Mouse (Mus musculus): Measurements from ENCODE around the gene Pla2g16.
A peak's percentile ranks its signal among the peaks of the same experiment; 100 is the strongest.

The Pla2g16 gene

DNA sequence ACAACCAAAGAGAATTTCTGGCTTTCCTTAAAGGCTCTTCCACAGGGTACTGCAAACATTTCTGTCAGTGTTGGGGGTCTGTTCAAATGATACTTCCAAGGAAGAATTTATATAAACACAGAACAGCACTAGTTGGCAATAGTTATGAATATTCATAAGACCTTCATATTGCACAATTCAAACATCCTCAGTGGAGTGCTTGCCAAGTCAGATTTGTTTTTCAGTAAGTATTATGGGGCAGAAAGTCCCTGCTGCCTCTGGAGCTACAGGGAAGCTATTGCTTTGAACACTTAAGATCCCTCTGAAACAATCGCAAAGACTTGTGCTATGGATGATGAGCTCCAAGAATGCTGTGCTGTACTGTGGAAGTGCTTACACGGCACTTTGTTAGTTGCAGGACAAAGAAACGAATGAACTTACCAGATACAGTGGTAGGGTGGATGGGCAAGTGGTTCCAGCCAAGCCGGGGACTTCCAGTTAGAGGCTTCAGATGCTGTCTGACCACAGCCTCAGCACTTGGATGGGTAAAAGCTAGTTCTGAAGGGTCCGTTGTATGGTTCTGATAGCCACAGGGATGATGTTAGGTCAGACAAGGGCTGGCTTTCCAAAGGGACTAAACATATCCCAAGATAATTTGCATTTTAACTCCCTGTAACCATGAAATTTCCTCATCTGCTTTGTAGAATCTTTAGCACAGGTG is 59.1 kb downstream of the Pla2g16 start:
- DNase-seq, result no peak

- DNase-seq, result no peak
These were observed 59.8 kb downstream of the Pla2g16 start for GRCm38 (mm10) chr19:7617085-7617484.

DNA sequence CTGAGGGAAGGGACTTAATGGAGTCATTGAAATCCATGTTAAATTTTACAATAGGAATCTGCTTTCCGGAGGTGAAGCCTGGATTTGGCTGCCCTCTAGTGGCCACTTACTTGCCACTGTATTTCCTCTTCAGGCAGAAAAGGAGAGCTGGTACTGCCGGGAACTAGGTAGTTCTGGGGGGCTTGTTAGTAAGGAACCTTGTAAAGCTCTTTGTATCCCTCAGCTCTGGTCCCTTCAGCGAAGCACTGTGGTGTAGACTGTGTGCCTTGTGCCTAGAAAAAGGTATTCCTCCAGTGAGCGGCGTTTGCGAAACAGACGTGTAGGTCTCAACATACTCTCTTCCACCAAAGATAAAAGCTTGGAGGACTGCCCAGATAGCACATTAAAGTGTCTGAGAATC is 60.4 kb downstream of the Pla2g16 start:
- peak in 1 of 2 experiments; percentile 45 for DNase-seq

- no peak for DNase-seq
These were observed 75.8 kb downstream of the Pla2g16 start for GRCm38 (mm10) chr19:7633021-7633420.

DNA sequence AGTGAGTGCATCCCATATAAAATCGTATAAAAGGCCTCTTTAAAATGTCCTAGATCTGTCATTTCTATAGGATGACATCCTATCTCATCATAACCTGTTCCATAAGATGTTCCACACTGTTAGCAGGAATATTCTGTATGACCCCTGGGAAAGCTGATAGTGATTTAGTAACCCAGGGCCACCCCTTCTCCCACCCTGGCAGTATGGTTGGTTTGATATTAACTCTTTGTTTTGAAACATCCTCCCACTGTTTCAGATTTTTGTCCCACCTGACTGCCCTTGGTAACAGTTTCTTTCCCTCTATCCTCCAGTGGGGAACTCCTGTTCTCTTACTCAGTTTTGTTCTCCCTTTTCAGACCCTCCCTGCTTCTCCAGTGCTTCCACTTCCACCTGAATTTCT is 76.5 kb downstream of the Pla2g16 start:
- no peak for DNase-seq

Data from spleen, adult 18-20 months (tissue).